Mouse (Mus musculus): ENCODE data around the gene Gcn1l1.

GRCm38 (mm10) chr5:115630291-115630690 is 65.2 kb downstream of the Gcn1l1 start:
- TF ChIP-seq CTCF (IDR thresholded peaks at IDR 0.05; ENCODE audit: borderline replicate concordance, extremely low read depth, insufficient read depth, insufficient read length), result no peak
- TF ChIP-seq POLR2A (IDR thresholded peaks at IDR 0.05; ENCODE audit: borderline replicate concordance, extremely low read depth, insufficient read depth, insufficient read length, poor library complexity, severe bottlenecking), result no peak
